Comparison of ENCODE assay signal across 8 mouse cellular contexts in the genomic region with DNA sequence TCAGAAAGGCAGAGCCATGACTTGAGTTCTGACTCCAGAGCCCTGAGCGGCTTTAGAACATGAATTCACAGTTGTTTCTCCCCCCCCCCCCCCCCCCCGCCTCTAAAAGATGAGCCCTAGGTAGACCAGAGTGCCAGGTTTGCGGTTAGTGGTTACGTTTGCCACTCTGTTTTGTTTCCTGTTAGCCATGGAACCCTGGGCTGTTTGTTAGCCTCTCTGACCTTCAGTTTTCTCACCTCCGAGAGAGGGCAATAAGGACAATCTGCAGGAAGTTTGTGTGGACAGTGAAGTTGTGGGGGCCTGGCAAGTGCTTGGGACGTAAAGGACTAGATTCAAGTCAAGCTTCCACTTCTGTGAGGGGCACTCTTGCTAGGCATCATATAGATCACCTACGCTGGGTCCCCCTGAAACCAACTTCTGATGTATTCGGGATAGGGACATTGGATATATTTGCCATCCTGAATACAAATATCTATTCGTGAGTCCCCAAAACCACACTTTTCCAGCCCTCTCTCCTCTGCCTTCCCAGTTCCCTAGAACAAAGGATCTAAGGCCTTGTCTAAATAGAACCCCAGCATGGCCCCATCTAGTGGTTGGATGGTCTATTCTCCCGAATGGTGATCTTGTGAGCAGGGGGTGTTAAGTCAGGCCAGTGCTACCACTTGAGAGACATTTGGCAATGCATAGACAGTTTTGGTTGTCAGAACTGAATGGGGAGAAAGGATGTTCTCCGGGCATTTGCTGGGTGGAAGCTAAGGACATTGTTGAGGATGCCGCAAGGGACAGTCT.
A peak's percentile ranks its signal among the peaks of the same experiment; 100 is the strongest.
DNase-seq lines count a peak whose midpoint lies in the region; ATAC-seq lines count a peak whose summit lies in the region.

No protein-coding gene starts in this region.

- no peak for ATAC-seq in hindbrain, embryonic 11.5 days (ENCODE audit: low FRiP score)
- no peak for ATAC-seq in hindbrain, embryonic 12.5 days (ENCODE audit: low FRiP score)

- peak; percentile 54 for DNase-seq in hindbrain, embryonic 11.5 days (ENCODE audit: low spot score)
- peak; percentile 40 for DNase-seq in retina, postnatal 1 day
- DNase-seq in retina, embryonic 14.5 days (ENCODE audit: low spot score), result no peak
- DNase-seq in induced T-regulatory cell, adult 2 months (ENCODE audit: low read depth), result peak; percentile 49
- no peak for DNase-seq in frontal cortex, postnatal 10 days (ENCODE audit: low spot score in 2 of 2)
- DNase-seq in urinary bladder, adult 18-20 months (ENCODE audit: low spot score in 2 of 2), result no peak
- DNase-seq in gastrocnemius, postnatal 36 days, result no peak

- no peak overlapping the region for H3K4me3 ChIP-seq in hindbrain, embryonic 11.5 days (ENCODE audit: low read depth, low read length)
- H3K4me3 ChIP-seq in hindbrain, embryonic 12.5 days, result no peak overlapping the region

- no peak overlapping the region for H3K27ac ChIP-seq in hindbrain, embryonic 11.5 days (ENCODE audit: low read depth, low read length)
- no peak overlapping the region; the same call in 1 of the 2 replicates for H3K27ac ChIP-seq in hindbrain, embryonic 12.5 days

- WGBS in hindbrain, embryonic 11.5 days, result 78% methylated on average over 11 of the region's 12 CpGs
- 78% methylated on average over 12 of the region's 12 CpGs for WGBS in hindbrain, embryonic 12.5 days

- H3K27me3 ChIP-seq in hindbrain, embryonic 11.5 days (ENCODE audit: control insufficient read depth, insufficient read depth, low read length), result no peaks in the 10 kb centered on the region
- H3K27me3 ChIP-seq in hindbrain, embryonic 12.5 days, result peaks cover 27% of the 10 kb centered on the region

- peaks cover 7% of the 10 kb centered on the region for H3K4me1 ChIP-seq in hindbrain, embryonic 11.5 days (replicated peaks; ENCODE audit: control insufficient read depth, insufficient read depth, low read length)
- H3K4me1 ChIP-seq in hindbrain, embryonic 12.5 days, result peaks cover 18% of the 10 kb centered on the region

- intact Hi-C loops in gastrocnemius, postnatal 36 days (cut with DNase I), result no loop called here

- no peaks in the 10 kb centered on the region for H3K9me3 ChIP-seq in hindbrain, embryonic 11.5 days (ENCODE audit: control insufficient read depth, low read length)
- 0 out of 2 replicates have a peak, but pooled peaks cover 5% of the 10 kb centered on the region for H3K9me3 ChIP-seq in hindbrain, embryonic 12.5 days (replicated peaks)

- no peaks in the 10 kb centered on the region for H3K36me3 ChIP-seq in hindbrain, embryonic 11.5 days (ENCODE audit: control insufficient read depth, insufficient read depth, low read length)
- H3K36me3 ChIP-seq in hindbrain, embryonic 12.5 days, result no peaks in the 10 kb centered on the region

- no peak overlapping the region for H3K4me2 ChIP-seq in hindbrain, embryonic 11.5 days (replicated peaks; ENCODE audit: low read depth, low read length)
- H3K4me2 ChIP-seq in hindbrain, embryonic 12.5 days (replicated peaks), result no peak overlapping the region; the same call in 1 of the 2 replicates

- H3K9ac ChIP-seq in hindbrain, embryonic 11.5 days (ENCODE audit: low read depth, low read length), result no peak overlapping the region
- no peak overlapping the region for H3K9ac ChIP-seq in hindbrain, embryonic 12.5 days

Comparison
In these comparisons a context has a peak if more than half of its experiments do, and no peak if none do; other contexts are left out.
1. DNase-seq: peak in hindbrain, embryonic 11.5 days (single experiment), retina, postnatal 1 day (single experiment) and induced T-regulatory cell, adult 2 months (single experiment); none in retina, embryonic 14.5 days (single experiment), frontal cortex, postnatal 10 days (0 of 2), urinary bladder, adult 18-20 months (0 of 2) and gastrocnemius, postnatal 36 days (0 of 2).